Mouse (Mus musculus): ENCODE data around the gene Sox5. TPM values are rescaled to one million over a fixed set of nuclear protein-coding genes. Genes with fewer than 3 reads are reported as not detected.

Sox5 gene
- polyA plus RNA-seq, 1 experiment from 2014 or later = 54.7 TPM

GRCm38 (mm10) chr6:144723024-144723423 lies 58.8 kb downstream of the Sox5 start:
- DNase-seq (ENCODE audit: low spot score) (no peak), ATAC-seq (ENCODE audit: insufficient number of reproducible peaks, low FRiP score, low TSS enrichment, low read depth) (no peak)
- no peak overlapping the region for H3K9ac ChIP-seq (ENCODE audit: low read length)
- no peaks in the 10 kb centered on the region for H3K9me3 ChIP-seq (ENCODE audit: control insufficient read depth, low read length)
- H3K27me3 ChIP-seq (ENCODE audit: control insufficient read depth, insufficient read depth, low read length) = no peaks in the 10 kb centered on the region
- H3K4me3 ChIP-seq (ENCODE audit: low read depth, low read length) = no peak overlapping the region
- H3K4me1 ChIP-seq (ENCODE audit: control insufficient read depth, insufficient read depth, low read length) = peaks cover 7% of the 10 kb centered on the region; the same call in 1 of the 2 replicates
- WGBS = 81% methylated on average over 5 of the region's 5 CpGs
- H3K36me3 ChIP-seq (ENCODE audit: control insufficient read depth, insufficient read depth, low read length) = no peaks in the 10 kb centered on the region
- H3K27ac ChIP-seq (replicated peaks; ENCODE audit: low read depth, low read length) = no peak overlapping the region
- H3K4me2 ChIP-seq (ENCODE audit: low read depth, severe bottlenecking) = no peak overlapping the region

- no peak for ATAC-seq (ENCODE audit: insufficient number of reproducible peaks, low FRiP score, low TSS enrichment, low read depth)
- Histone ChIP-seq H3K27ac (replicated peaks; ENCODE audit: low read depth, low read length) (no peak overlapping the region), H3K9me3 (ENCODE audit: control insufficient read depth, low read length) (no peaks in the 10 kb centered on the region), H3K4me3 (ENCODE audit: low read depth, low read length) (no peak overlapping the region), H3K4me1 (ENCODE audit: control insufficient read depth, insufficient read depth, low read length) (peaks cover 7% of the 10 kb centered on the region; the same call in 1 of the 2 replicates), H3K4me2 (ENCODE audit: low read depth, severe bottlenecking) (no peak overlapping the region), H3K27me3 (ENCODE audit: control insufficient read depth, insufficient read depth, low read length) (no peaks in the 10 kb centered on the region), H3K36me3 (ENCODE audit: control insufficient read depth, insufficient read depth, low read length) (no peaks in the 10 kb centered on the region), H3K9ac (ENCODE audit: low read length) (no peak overlapping the region)
- DNase-seq (ENCODE audit: low spot score) = no peak
- 95% methylated on average over 13 of the region's 13 CpGs for WGBS
Observed at GRCm38 (mm10) chr6:144720846-144721245, 60.9 kb downstream of the Sox5 start.

GRCm38 (mm10) chr6:144716376-144716775 lies 65.4 kb downstream of the Sox5 start:
- 0 out of 2 replicates have a peak, but pooled peaks cover 2% of the 10 kb centered on the region for H3K4me1 ChIP-seq (ENCODE audit: control insufficient read depth, insufficient read depth, low read length)

GRCm38 (mm10) chr6:144711841-144712240 lies 69.9 kb downstream of the Sox5 start:
- Histone ChIP-seq H3K9me3 (ENCODE audit: control insufficient read depth, low read length) (no peaks in the 10 kb centered on the region), H3K4me3 (ENCODE audit: low read depth, low read length) (no peak overlapping the region), H3K4me1 (ENCODE audit: control insufficient read depth, insufficient read depth, low read length) (0 out of 2 replicates have a peak, but pooled peaks cover 2% of the 10 kb centered on the region), H3K27ac (replicated peaks; ENCODE audit: low read depth, low read length) (no peak overlapping the region), H3K27me3 (ENCODE audit: control insufficient read depth, insufficient read depth, low read length) (no peaks in the 10 kb centered on the region), H3K36me3 (ENCODE audit: control insufficient read depth, insufficient read depth, low read length) (no peaks in the 10 kb centered on the region), H3K4me2 (ENCODE audit: low read depth, severe bottlenecking) (no peak overlapping the region), H3K9ac (ENCODE audit: low read length) (no peak overlapping the region)
- ATAC-seq (ENCODE audit: insufficient number of reproducible peaks, low FRiP score, low TSS enrichment, low read depth) (no peak), DNase-seq (ENCODE audit: low spot score) (no peak)
- WGBS = 46% methylated on average over 9 of the region's 9 CpGs

More at GRCm38 (mm10) chr6:144716376-144716775, 65.4 kb downstream of the Sox5 start:
- H3K27ac ChIP-seq (replicated peaks; ENCODE audit: low read depth, low read length) = no peak overlapping the region
- DNase-seq (ENCODE audit: low spot score) (no peak), ATAC-seq (ENCODE audit: insufficient number of reproducible peaks, low FRiP score, low TSS enrichment, low read depth) (no peak)
- H3K4me2 ChIP-seq (ENCODE audit: low read depth, severe bottlenecking) = no peak overlapping the region
- no peaks in the 10 kb centered on the region for H3K36me3 ChIP-seq (ENCODE audit: control insufficient read depth, insufficient read depth, low read length)
- no peaks in the 10 kb centered on the region for H3K9me3 ChIP-seq (ENCODE audit: control insufficient read depth, low read length)
- H3K9ac ChIP-seq (ENCODE audit: low read length) = no peak overlapping the region
- 92% methylated on average over 1 of the region's 1 CpGs for WGBS
- H3K4me3 ChIP-seq (ENCODE audit: low read depth, low read length) = no peak overlapping the region
- H3K27me3 ChIP-seq (ENCODE audit: control insufficient read depth, insufficient read depth, low read length) = no peaks in the 10 kb centered on the region

- Histone ChIP-seq H3K9me3 (ENCODE audit: control insufficient read depth, low read length) (no peaks in the 10 kb centered on the region), H3K27ac (replicated peaks; ENCODE audit: low read depth, low read length) (no peak overlapping the region), H3K9ac (ENCODE audit: low read length) (no peak overlapping the region), H3K4me1 (ENCODE audit: control insufficient read depth, insufficient read depth, low read length) (0 out of 2 replicates have a peak, but pooled peaks cover 2% of the 10 kb centered on the region), H3K4me3 (ENCODE audit: low read depth, low read length) (no peak overlapping the region), H3K4me2 (ENCODE audit: low read depth, severe bottlenecking) (no peak overlapping the region), H3K27me3 (ENCODE audit: control insufficient read depth, insufficient read depth, low read length) (no peaks in the 10 kb centered on the region), H3K36me3 (ENCODE audit: control insufficient read depth, insufficient read depth, low read length) (no peaks in the 10 kb centered on the region)
- DNase-seq (ENCODE audit: low spot score) (no peak), ATAC-seq (ENCODE audit: insufficient number of reproducible peaks, low FRiP score, low TSS enrichment, low read depth) (no peak)
- WGBS = 81% methylated on average over 5 of the region's 5 CpGs
Observed at GRCm38 (mm10) chr6:144710816-144711215, 71.0 kb downstream of the Sox5 start.

- Histone ChIP-seq H3K27me3 (ENCODE audit: control insufficient read depth, insufficient read depth, low read length) (no peaks in the 10 kb centered on the region), H3K27ac (replicated peaks; ENCODE audit: low read depth, low read length) (no peak overlapping the region), H3K9ac (ENCODE audit: low read length) (no peak overlapping the region), H3K4me2 (ENCODE audit: low read depth, severe bottlenecking) (no peak overlapping the region), H3K9me3 (ENCODE audit: control insufficient read depth, low read length) (no peaks in the 10 kb centered on the region), H3K36me3 (ENCODE audit: control insufficient read depth, insufficient read depth, low read length) (no peaks in the 10 kb centered on the region), H3K4me3 (ENCODE audit: low read depth, low read length) (no peak overlapping the region), H3K4me1 (ENCODE audit: control insufficient read depth, insufficient read depth, low read length) (0 out of 2 replicates have a peak, but pooled peaks cover 2% of the 10 kb centered on the region)
- ATAC-seq (ENCODE audit: insufficient number of reproducible peaks, low FRiP score, low TSS enrichment, low read depth) = no peak
- DNase-seq (ENCODE audit: low spot score) = no peak
- WGBS = 82% methylated on average over 9 of the region's 9 CpGs
Observed at GRCm38 (mm10) chr6:144709614-144710180, 72.1 kb downstream of the Sox5 start.

GRCm38 (mm10) chr6:144708410-144708809 lies 73.4 kb downstream of the Sox5 start:
- no peaks in the 10 kb centered on the region; the same call in 1 of the 2 replicates for H3K9me3 ChIP-seq (ENCODE audit: control insufficient read depth, low read length)
- DNase-seq (ENCODE audit: low spot score) = no peak
- 66% methylated on average over 4 of the region's 4 CpGs for WGBS

GRCm38 (mm10) chr6:144707976-144708375 lies 73.8 kb downstream of the Sox5 start:
- DNase-seq (ENCODE audit: low spot score) (no peak), ATAC-seq (ENCODE audit: insufficient number of reproducible peaks, low FRiP score, low TSS enrichment, low read depth) (no peak)
- Histone ChIP-seq H3K27me3 (ENCODE audit: control insufficient read depth, insufficient read depth, low read length) (no peaks in the 10 kb centered on the region), H3K9ac (ENCODE audit: low read length) (no peak overlapping the region), H3K4me1 (ENCODE audit: control insufficient read depth, insufficient read depth, low read length) (0 out of 2 replicates have a peak, but pooled peaks cover 2% of the 10 kb centered on the region), H3K27ac (replicated peaks; ENCODE audit: low read depth, low read length) (no peak overlapping the region), H3K36me3 (ENCODE audit: control insufficient read depth, insufficient read depth, low read length) (no peaks in the 10 kb centered on the region), H3K4me2 (ENCODE audit: low read depth, severe bottlenecking) (no peak overlapping the region), H3K4me3 (ENCODE audit: low read depth, low read length) (no peak overlapping the region), H3K9me3 (ENCODE audit: control insufficient read depth, low read length) (no peaks in the 10 kb centered on the region; the same call in 1 of the 2 replicates)
- WGBS = 96% methylated on average over 1 of the region's 1 CpGs

More at GRCm38 (mm10) chr6:144708410-144708809, 73.4 kb downstream of the Sox5 start:
- Histone ChIP-seq H3K4me3 (ENCODE audit: low read depth, low read length) (no peak overlapping the region), H3K27ac (replicated peaks; ENCODE audit: low read depth, low read length) (no peak overlapping the region), H3K4me2 (ENCODE audit: low read depth, severe bottlenecking) (no peak overlapping the region), H3K4me1 (ENCODE audit: control insufficient read depth, insufficient read depth, low read length) (0 out of 2 replicates have a peak, but pooled peaks cover 2% of the 10 kb centered on the region), H3K27me3 (ENCODE audit: control insufficient read depth, insufficient read depth, low read length) (no peaks in the 10 kb centered on the region), H3K9ac (ENCODE audit: low read length) (no peak overlapping the region), H3K36me3 (ENCODE audit: control insufficient read depth, insufficient read depth, low read length) (no peaks in the 10 kb centered on the region)
- no peak for ATAC-seq (ENCODE audit: insufficient number of reproducible peaks, low FRiP score, low TSS enrichment, low read depth)

Data from limb, embryonic 11.5 days (tissue).